Mouse (Mus musculus) 3134 (cell line): ENCODE results near the gene Vsig10.

Experiments
- DNase-seq: peaks from one replicate; pipeline ENCODE4 v3.0.0-alpha.2; 2011; ENCODE audit warnings: low spot score; ENCODE audit not compliant: insufficient read length; ENCODE audit errors: extremely low read depth

Gene Vsig10

DNA sequence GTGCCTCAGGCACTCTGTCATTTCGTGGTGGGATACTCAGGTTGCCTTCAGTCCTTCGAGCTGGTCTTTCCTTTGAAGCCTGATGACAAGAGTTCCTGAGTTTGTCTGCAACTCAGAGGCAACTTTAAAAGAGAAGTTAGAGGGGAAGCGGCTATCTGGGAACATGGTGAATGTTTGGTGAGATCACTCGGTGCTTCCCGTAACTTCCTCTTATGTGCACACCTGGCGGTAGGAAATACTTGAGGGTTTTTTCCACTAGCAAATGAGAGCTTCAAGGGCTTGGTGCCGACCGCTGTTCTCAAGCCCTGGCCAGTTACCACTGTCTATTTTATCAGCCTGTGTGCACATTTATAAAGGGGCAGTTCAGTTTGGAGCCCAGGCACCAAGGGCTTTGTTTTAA, 35.2 kb downstream of the Vsig10 start:
- DNase-seq, result no peak

DNA sequence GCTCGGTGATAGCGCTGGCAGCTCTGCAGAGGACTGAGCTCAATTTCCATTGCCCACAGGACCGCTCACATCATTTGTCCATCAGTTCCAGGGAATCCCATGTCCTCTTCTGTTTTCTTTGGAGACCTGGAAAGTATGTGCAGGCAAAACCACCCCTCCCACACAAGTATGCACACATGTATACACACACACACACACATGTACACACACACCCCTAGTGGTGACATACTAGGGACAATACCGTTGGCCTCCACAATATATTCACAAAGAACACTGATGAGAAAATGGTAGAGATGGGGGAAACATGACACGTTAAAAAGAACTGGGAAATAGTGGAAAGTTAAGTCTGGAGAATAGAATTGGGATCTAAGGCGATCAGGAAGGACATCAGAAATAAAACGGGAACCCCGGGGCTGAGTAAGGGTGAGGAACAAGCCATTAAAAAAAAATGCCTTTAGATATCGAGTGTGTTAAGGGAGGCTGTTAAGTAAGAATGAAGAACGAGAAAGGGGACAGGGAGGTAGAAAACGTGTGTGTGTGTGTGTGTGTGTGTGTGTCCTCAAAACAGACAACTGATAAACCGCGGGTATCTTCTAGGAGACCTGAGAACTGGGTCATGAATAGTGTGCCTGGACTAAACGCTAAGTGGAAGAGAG, 36.9 kb downstream of the Vsig10 start:
- no peak for DNase-seq

DNA sequence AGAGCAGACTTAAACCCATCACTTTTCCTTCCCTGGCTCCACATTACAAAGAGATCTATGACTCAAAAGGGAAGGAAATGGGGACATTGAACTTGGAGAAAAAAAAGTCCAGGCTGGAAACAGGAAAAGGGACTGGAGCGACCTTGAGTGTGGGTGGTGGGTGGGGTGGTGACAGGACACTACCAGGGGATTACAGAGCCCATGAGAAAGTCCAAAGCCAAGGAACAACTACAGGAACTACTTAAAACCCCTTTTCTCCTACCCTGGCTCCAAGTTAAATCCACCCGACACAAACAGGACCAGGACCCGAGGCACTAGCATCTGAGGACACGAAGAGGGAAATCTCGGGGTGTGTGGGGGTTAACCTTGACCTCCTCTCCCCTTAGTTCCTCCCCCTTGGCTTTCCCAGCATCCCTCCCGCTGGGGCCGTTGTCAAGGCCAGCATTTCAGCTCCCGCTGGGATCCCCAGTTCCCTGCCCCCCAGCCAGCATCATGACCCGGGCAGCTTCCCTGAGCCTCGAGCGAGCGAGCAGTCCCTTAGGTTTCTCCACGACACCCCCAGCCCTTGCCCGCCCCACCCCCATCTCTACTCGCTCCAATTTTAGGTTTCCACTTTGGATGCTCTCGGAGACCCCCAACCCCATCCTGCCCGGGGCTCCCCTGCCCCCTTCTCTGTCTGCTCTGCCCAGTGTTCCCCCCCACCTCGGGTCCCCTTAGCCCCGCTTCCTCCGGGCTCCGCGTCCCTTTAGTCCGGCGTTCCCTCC, 37.7 kb downstream of the Vsig10 start:
- peak; percentile 53 for DNase-seq

DNA sequence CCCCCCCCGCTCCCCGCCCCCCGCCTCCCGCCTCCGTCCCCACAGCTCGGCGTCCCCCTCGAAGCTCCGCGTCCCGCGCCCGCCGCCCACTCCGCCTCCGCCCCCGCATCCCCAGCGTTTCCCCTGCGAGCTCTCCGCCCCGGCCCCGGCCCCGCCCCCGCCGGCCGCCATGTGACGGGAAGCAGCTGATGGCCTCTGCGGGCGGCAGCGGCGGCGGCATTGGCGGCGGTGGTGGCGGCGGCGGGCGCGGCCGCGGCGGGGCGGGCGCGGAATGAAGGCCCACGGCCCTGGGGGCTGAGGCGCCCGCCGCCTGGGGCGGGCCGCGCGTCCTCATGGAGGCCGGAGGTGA, 38.2 kb downstream of the Vsig10 start, which contains the start of gene Wsb2:
Gene Wsb2, plus strand, starts transcription at position 176 of the 349 bp plus-strand sequence.
- DNase-seq, result no peak

DNA sequence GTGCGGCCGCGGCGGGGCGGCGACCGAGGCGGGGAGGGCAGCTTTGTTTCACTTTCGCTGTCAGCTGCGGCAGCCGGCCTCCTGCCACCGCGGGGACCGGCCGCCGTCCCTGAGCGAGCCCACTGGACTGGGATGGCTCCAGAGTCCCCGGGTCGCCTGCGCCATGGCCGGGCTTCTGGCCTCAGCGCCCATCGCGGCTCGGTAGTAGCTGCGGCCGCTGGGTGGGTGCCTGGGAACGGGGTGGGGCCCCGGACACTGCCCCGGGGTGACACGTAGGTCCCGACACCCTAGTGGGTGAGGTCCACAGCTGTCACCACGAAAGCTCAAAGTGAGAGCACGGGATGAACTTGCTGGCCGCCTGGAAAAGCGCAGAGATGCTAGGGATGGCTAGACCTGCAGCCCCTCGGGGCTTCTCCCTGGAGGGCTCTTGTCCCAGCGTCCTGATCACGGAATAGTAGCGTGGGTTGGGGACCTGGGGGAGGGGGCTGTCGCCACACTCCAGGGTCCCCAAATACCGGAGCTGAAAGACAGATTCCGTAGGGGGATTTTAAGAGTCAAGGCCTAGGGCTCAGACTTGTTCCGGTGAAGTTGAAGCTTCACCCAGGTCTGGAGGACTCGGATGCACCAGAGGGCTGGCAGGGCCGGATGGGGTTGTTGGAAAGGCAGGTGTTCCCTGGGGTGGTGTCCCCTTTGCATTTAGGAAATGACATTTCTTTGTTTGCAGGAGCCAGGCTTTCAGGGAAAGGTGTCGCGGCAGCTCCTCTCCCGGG, 38.8 kb downstream of the Vsig10 start:
- peak; percentile 69 for DNase-seq

DNA sequence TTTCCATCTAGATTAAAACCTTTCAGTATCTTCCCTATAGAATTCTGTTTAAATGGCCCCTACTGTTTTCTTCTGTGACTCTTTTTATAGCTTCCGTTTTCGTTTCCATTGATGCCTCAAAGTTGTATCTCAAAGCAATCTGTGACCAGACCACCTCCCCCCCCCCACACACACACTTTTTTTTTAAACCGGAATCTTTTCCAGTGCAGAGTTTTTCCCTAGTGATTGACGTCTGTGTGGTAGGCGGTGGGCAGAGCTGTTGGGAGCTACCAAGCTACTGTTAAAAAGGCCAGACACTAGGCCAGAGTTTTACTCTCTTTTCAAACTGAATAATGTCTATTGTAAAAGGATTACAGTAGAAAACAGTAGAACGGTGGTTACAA, 39.4 kb downstream of the Vsig10 start:
- no peak for DNase-seq

DNA sequence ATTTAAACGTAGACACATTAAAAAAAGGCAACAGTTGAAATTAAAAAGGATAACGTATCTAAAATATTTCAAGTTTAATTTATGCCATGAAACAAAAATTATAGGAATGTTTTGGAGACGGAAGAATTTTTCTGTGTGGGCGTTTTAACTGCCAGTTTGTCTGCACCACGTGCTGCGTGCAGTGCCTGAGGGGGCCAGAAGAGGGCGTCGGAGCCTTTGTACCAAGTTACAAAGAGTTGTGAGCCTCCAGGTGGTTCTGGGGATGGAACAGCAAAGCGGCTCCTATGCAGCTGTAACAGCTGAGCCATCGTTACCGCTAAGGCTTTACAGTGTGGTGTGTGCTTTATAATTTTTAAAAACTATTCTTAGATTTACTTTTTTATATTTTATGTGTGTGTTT, 39.8 kb downstream of the Vsig10 start:
- DNase-seq, result peak; percentile 63

DNA sequence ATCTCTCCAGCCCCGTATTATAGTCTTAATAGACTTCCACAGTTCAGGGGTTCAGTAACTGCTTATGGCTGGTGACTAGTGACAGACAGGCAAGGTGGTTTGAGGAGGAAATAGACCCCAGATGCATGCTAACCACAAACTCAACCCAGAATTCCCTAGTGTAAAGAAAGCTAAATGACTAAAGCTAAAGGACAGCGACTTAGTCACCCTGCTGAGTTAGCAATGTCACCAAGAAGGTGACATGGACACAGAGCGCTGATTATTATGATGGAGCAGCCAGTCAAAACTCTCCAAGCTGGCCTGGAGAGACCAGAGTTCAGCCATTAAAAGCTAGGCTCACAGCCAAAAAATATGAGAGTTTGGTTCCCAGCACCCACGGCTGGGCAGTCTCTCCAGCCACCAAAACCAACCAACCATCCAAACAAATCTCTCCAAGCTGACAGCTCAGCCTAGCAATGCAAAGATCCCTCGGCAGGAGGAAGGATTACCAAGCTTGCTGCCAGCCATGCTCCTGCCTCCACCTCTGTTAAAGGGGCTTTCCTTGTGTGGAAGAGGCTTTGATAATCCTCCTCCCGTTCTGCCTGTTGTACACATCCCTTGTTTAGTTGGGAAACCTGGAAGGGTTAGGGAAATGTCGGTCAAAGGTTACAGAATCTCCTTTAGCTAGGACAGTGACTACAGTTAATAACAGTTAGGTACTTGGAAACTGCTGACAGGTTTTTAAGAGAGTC, 40.8 kb downstream of the Vsig10 start:
- peak; percentile 64 for DNase-seq

DNA sequence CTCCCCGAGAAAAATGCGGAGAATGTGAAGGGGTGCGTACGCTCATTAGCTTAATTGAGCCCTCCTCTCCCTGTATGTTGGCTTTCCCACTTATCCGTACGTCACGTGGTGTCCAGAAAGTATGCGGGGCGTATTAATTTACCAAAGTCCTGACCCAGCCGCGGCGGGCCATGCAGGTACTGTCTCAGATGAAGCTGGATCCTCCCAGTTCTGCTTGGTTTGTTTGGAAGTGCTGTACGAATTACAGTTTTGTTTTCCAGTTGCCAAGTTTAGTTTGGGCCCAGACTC, 41.3 kb downstream of the Vsig10 start:
- DNase-seq, result no peak

DNA sequence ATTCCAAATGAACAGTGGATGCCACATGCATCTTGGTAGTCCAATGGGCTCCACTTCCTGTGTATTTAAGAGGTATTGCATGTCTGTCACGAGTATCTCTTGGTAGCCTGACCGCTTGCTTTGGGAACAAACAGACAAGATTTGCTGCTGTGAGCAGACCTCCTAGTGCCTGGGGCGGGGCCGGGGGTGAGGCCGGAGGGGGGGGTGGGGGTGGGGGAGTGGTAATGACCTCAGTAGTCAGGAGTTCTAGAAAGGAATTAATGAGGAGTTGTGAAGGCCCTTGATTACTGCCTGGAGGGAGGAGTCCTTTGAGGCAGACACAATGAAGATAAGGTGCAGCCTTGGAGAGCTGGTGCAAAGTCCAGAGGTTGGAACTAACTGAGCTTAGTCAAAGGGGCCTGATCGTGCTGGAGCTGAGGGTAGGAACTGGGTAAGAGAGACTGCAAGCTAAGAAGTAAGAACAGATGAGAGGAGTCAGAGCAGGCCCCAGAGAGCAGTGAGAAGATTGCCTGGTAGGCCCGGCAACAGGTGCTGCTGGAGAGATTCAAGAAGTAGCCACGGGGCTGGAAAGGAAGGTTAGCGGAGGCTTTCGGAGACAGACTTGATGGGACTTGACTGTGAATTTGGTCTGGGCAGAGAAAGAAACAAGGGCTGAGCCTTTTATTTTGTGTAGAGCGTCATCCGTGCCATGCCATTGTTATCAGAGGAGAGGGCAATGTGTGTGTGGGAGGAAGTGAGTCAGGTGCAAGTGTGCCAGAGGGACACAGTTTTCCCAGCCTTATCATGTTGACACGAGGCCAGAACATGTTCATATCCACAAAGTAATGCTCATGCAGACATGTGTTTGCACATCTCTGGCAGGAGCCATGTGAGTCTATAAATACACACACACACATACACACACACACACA, 42.0 kb downstream of the Vsig10 start:
- no peak for DNase-seq

DNA sequence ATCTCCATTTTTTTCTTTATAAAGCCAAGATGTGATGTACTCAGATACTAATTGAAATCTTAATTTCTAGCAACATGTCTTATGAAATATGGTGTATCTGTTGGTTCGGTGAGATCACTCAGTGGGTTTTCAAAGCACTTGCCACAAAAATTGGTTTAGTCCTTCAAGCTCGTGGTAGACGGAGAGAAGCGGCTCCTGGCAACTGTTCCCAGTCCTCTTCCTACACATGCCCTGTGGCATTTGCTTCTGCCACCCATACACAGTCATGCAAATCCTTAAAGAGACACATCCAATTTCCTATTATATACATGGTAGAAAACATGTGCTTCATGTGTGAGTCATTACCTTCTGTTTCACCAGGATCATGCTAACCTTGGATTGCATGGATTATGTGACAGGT, 42.7 kb downstream of the Vsig10 start:
- no peak for DNase-seq

DNA sequence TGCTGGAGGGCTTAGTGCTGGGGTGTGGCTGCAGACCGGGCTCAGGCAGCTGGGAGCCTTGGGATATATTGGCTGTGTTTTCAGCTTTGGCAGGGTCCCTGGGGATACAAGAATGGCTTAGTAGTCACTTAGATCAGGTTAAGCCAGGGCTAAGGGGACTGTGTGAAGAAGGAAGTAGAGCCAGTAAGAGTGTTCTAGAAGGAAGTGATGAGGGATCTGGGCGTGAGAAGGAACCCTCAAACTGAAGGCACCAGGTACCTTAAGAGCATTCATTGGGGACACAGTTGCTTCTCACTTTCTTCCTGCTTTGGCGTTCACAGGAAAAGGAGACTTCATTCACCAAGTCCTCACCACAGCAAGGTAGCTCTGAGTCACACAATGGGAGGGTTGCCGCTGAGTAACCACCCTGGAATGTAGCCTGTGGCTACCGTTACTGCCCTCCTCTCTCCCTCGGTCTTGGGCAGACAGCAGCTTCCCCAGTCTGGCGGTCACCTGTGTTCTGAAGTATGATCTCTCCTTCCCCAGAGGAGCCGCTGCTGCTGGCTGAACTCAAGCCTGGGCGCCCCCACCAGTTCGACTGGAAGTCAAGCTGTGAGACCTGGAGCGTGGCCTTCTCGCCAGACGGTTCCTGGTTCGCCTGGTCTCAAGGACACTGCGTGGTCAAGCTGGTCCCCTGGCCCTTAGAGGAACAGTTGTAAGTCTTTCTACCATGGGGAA, 44.3 kb downstream of the Vsig10 start:
- DNase-seq, result peak; percentile 87

DNA sequence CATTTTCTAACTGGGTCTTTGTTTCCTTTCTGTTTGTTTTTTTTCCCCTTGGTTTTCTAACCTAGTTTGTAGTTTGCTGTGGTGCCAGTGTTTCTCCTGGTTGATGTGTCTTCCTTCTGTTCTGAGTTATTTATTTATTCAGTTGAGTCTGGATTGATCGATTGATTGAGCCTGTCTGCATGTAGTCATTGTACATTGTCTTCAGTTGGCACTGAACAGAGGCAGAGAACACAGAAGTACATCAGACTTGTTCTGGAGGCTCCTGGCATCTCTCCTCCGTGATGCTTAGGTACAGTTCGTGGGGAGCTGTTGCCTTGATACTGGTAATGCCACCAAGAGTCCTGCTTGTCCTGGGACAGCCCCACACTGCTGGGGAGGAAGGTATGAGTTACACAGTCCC, 45.9 kb downstream of the Vsig10 start:
- DNase-seq, result no peak

DNA sequence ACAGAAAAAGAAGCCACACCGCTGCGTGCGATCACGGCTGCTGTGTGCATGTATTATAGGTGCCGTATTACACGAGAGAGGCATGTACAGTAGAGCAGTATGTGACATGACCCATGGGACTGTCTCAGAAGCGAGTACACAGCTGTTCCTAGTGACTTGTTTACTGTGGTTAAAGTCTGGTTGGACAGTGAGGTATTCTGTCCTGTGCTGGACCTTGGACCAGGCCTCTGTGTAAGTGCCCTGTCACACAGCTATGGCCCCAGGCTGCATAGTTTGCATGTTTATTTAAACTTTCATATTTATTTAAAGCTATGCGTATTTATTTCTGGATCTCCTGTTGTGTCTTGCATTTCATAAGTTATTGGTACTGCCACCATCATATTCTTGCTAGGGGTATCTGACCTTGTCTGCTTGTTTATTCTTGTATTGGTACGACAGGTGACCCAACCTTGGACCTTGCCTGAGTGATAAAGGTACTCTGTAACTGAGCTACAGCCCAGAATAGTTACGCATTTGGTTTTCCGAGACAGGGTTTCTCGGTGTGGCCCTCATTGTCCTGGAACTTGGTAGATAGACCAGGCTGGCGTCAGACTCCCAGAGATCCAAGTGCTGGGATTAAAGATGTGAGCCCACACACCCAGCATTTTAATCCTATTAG, 47.1 kb downstream of the Vsig10 start:
- no peak for DNase-seq

DNA sequence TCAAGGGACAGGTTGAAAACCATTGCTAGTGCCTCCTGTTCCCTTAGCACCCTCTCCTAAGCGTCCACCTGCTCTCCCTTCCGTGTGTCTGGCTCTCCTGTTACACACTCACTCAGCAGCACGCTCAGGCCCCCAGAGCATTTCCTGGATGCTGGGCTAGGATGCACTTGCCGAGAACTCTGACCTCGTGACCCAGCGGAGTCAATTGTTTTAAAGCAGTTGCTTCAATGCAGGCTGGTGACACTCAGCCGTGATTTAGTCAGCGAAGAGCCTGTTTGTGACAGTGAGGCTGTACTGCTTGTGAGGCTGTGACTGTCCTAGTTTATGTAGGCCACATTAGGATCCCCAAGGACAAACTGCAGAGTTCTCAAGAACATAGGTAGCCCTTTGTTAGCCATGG, 48.3 kb downstream of the Vsig10 start:
- DNase-seq, result no peak

DNA sequence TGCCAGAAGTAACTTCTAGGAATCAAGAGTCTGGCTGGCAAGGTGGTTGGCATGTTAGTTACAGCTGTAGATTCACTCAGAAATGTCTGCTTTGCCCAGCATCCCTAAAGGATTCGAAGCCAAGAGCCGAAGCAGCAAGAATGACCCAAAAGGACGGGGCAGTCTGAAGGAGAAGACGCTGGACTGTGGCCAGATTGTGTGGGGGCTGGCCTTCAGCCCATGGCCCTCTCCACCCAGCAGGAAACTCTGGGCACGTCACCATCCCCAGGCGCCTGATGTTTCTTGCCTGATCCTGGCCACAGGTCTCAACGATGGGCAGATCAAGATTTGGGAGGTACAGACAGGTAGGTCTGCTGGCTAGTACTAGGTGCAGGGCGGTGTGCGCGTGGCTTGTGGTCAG, 51.7 kb downstream of the Vsig10 start:
- no peak for DNase-seq

DNA sequence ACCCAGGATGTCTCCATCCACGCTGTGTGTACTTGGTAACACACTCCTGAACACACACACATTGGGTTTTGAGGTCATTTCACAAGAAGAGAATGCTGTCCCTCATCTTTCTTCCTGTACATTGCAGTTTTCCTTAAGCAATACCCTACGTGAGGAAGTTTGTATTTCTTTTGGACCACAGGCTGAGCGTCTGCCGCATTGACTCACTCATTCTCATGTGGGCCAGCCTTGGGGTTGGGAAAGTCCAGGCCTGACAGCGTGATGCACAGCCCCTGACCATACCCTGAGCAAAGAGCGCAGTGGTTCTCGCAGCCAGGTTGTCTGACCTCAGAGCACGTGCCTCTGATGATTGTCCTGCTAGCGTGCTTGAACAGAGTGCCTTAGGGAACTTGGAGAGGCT, 54.5 kb downstream of the Vsig10 start:
- no peak for DNase-seq

DNA sequence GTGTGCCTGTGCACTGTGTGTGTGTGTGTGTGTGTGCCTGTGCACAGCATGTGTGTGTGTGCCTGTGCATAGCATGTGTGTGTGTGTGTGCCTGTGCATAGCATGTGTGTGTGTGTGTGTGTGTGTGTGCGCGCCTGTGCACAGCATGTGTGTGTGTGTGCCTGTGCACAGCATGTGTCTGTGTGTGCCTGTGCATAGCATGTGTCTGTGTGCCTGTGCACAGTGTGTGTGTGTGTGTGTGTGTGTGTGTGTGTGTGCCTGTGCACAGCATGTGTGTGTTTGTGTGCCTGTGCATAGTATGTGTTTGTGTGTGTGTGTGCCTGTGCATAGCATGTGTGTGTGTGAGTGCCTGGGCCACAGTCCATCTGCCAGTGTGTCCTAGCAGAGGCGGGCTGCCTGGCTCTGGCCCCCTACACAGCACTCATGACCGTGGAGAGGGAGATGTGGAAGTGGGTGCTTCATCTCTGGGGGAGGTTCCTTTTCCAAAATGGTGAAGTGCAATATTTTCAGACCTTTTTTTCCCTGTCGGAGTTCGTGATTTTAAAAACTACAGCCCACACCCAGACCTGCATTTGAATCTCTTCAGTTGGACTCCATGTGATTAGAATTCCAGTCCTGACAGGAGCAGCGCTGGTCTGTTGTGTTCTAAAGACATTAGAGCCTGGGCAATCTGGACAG, 55.6 kb downstream of the Vsig10 start:
- DNase-seq, result no peak

DNA sequence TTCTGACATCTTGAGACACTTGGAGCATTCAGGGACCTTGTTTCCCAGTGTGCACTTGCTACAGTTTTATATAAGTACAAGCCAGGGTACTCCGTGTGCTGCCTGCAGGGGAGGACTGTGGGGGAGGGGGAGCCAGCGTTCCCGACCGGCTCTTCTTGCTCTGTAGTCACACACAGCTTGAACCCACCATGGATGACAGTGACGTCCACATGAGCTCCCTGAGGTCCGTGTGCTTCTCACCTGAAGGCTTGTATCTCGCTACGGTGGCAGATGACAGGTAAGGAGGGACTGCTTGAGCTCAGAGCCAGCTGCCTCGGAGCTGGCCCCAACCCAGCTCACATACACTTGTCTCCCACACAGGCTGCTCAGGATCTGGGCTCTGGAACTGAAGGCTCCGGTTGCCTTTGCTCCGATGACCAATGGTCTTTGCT, 57.5 kb downstream of the Vsig10 start:
- DNase-seq, result no peak
